In genomic region chr3:152466849-152467248, GRCm38 (mm10) we compare ENCODE assay signal across 18 mouse cellular contexts.
DNase-seq lines count a peak whose midpoint lies in the region; ATAC-seq and TF ChIP-seq lines count a peak whose summit lies in the region.
"Had no signal": no experiment of that assay in that cellular context is flagged by ENCODE, and none has a peak within 500 bp of the region (broad histone marks: within the 10 kb centered on the region; RNA-seq: fewer than 3 reads in every experiment).

No protein-coding gene starts in this region.

- peaks cover 45% of the 10 kb centered on the region for H3K4me1 ChIP-seq in heart, embryonic 13.5 days
- H3K4me1 ChIP-seq in lung, embryonic 14.5 days (ENCODE audit: insufficient read depth) = no peaks in the 10 kb centered on the region
- H3K4me1 ChIP-seq in intestine, embryonic 16.5 days (ENCODE audit: control insufficient read depth, insufficient read depth, low read length) = no peaks in the 10 kb centered on the region; the same call in 1 of the 2 replicates
- H3K4me1 ChIP-seq in liver, postnatal 0 days (ENCODE audit: insufficient read depth) = no peaks in the 10 kb centered on the region
- H3K4me1 ChIP-seq: forebrain, embryonic 12.5 days; midbrain, embryonic 10.5 days had no signal

- H3K4me3 ChIP-seq in heart, embryonic 13.5 days = no peak overlapping the region
- no peak overlapping the region for H3K4me3 ChIP-seq in lung, embryonic 14.5 days (ENCODE audit: low read depth, low read length)
- no peak overlapping the region for H3K4me3 ChIP-seq in intestine, embryonic 16.5 days (ENCODE audit: low read length)
- H3K4me3 ChIP-seq in liver, postnatal 0 days (ENCODE audit: low read depth, low read length) = no peak overlapping the region
- H3K4me3 ChIP-seq: embryonic facial prominence, embryonic 15.5 days; forebrain, embryonic 12.5 days; gastrocnemius, adult 2 months; limb, embryonic 13.5 days; midbrain, embryonic 10.5 days had no signal

- peaks cover 13% of the 10 kb centered on the region for H3K36me3 ChIP-seq in heart, embryonic 13.5 days
- H3K36me3 ChIP-seq in lung, embryonic 14.5 days (ENCODE audit: insufficient read depth) = peaks cover 20% of the 10 kb centered on the region
- no peaks in the 10 kb centered on the region for H3K36me3 ChIP-seq in intestine, embryonic 16.5 days (ENCODE audit: control insufficient read depth, insufficient read depth, low read length)
- H3K36me3 ChIP-seq in liver, postnatal 0 days (replicated peaks; ENCODE audit: insufficient read depth, low read length) = 0 out of 2 replicates have a peak, but pooled peaks cover 7% of the 10 kb centered on the region
- H3K36me3 ChIP-seq: forebrain, embryonic 12.5 days had no signal

- 58% methylated on average over 9 of the region's 9 CpGs for WGBS in heart, embryonic 13.5 days
- WGBS in lung, embryonic 14.5 days = 59% methylated on average over 9 of the region's 9 CpGs
- 84% methylated on average over 9 of the region's 9 CpGs for WGBS in intestine, embryonic 16.5 days
- WGBS in liver, postnatal 0 days (ENCODE audit: insufficient replicate concordance) = 69% methylated on average over 9 of the region's 9 CpGs

- no peaks in the 10 kb centered on the region for H3K9me3 ChIP-seq in heart, embryonic 13.5 days
- H3K9me3 ChIP-seq in lung, embryonic 14.5 days (ENCODE audit: low read depth, low read length) = no peaks in the 10 kb centered on the region
- H3K9me3 ChIP-seq in intestine, embryonic 16.5 days (ENCODE audit: control insufficient read depth, low read length) = no peaks in the 10 kb centered on the region
- H3K9me3 ChIP-seq in liver, postnatal 0 days (ENCODE audit: low read length) = no peaks in the 10 kb centered on the region
- H3K9me3 ChIP-seq: embryonic facial prominence, embryonic 15.5 days; forebrain, embryonic 12.5 days; limb, embryonic 13.5 days; midbrain, embryonic 10.5 days had no signal

- H3K27ac ChIP-seq in heart, embryonic 13.5 days (replicated peaks) = no peak overlapping the region
- H3K27ac ChIP-seq in lung, embryonic 14.5 days (ENCODE audit: low read depth) = no peak overlapping the region
- no peak overlapping the region for H3K27ac ChIP-seq in intestine, embryonic 16.5 days (ENCODE audit: low read length)
- no peak overlapping the region for H3K27ac ChIP-seq in liver, postnatal 0 days (ENCODE audit: low read depth)
- H3K27ac ChIP-seq: embryonic facial prominence, embryonic 15.5 days; forebrain, embryonic 12.5 days; gastrocnemius, adult 2 months; limb, embryonic 13.5 days; midbrain, embryonic 10.5 days had no signal

- TF ChIP-seq CTCF in lung, embryonic 14.5 days (IDR thresholded peaks at IDR 0.05; ENCODE audit: low read depth) = no peak
- no peak for TF ChIP-seq CTCF in liver, postnatal 0 days (IDR thresholded peaks at IDR 0.05; ENCODE audit: low read depth)

- peak; percentile 32; the same call in 1 of the 2 replicates for ATAC-seq in heart, embryonic 13.5 days (ENCODE audit: extremely low read depth, insufficient number of reproducible peaks, low FRiP score, low TSS enrichment)
- ATAC-seq in lung, embryonic 14.5 days (ENCODE audit: insufficient read depth) = 0 out of 2 replicates have a peak, but pooled peaks have one; percentile 33
- peak; percentile 36; the same call in 1 of the 2 replicates for ATAC-seq in intestine, embryonic 16.5 days
- ATAC-seq in liver, postnatal 0 days = peak; percentile 61
- ATAC-seq: CD4-positive, CD25-positive, alpha-beta regulatory T cell, adult 4 months; Patski had no signal

- H3K27me3 ChIP-seq in heart, embryonic 13.5 days (replicated peaks) = no peaks in the 10 kb centered on the region
- H3K27me3 ChIP-seq in lung, embryonic 14.5 days (ENCODE audit: insufficient read depth, low read length) = no peaks in the 10 kb centered on the region
- no peaks in the 10 kb centered on the region for H3K27me3 ChIP-seq in intestine, embryonic 16.5 days (replicated peaks; ENCODE audit: control insufficient read depth, insufficient read depth, low read length)
- no peaks in the 10 kb centered on the region for H3K27me3 ChIP-seq in liver, postnatal 0 days (ENCODE audit: insufficient read depth, low read length)
- H3K27me3 ChIP-seq: embryonic facial prominence, embryonic 15.5 days; forebrain, embryonic 12.5 days; limb, embryonic 13.5 days; Patski had no signal

- TF ChIP-seq EP300 in liver, postnatal 0 days (IDR thresholded peaks at IDR 0.05; ENCODE audit: low read depth) = no peak

- no peak overlapping the region for H3K9ac ChIP-seq in heart, embryonic 13.5 days
- H3K9ac ChIP-seq in lung, embryonic 14.5 days = no peak overlapping the region
- H3K9ac ChIP-seq in intestine, embryonic 16.5 days (ENCODE audit: low read depth, low read length) = no peak overlapping the region
- H3K9ac ChIP-seq in liver, postnatal 0 days (replicated peaks) = no peak overlapping the region
- H3K9ac ChIP-seq: embryonic facial prominence, embryonic 15.5 days; forebrain, embryonic 12.5 days; limb, embryonic 13.5 days had no signal

- DNase-seq in heart, postnatal 14 days = no peak
- no peak for DNase-seq in lung, embryonic 14.5 days
- DNase-seq in lung, adult 18-20 months = no peak
- no peak for DNase-seq in liver, postnatal 0 days
- DNase-seq in spleen, postnatal 4 days (ENCODE audit: low spot score in 2 of 2) = no peak
- no peak for DNase-seq in embryo, embryonic 10.5 days (ENCODE audit: low spot score)
- DNase-seq: cerebellum, adult 11 months; cerebellum, postnatal 14 days; gastrocnemius, adult 2 months; layer of hippocampus, postnatal 36 days had no signal

- intact Hi-C loops in heart, postnatal 14 days (cut with DNase I) = no loop called here

- H3K4me2 ChIP-seq in heart, embryonic 13.5 days = no peak overlapping the region
- H3K4me2 ChIP-seq in lung, embryonic 14.5 days = no peak overlapping the region
- H3K4me2 ChIP-seq in intestine, embryonic 16.5 days (ENCODE audit: low read depth, low read length) = no peak overlapping the region
- no peak overlapping the region for H3K4me2 ChIP-seq in liver, postnatal 0 days (ENCODE audit: low read depth, low read length)
- H3K4me2 ChIP-seq: embryonic facial prominence, embryonic 15.5 days; forebrain, embryonic 12.5 days; limb, embryonic 13.5 days had no signal
